Mouse (Mus musculus) heart, adult 2 months (tissue): ENCODE data around the gene Dgkg.

Experiments
- CTCF ChIP-seq: fragments of 200-600 bp; IDR thresholded peaks from 2 replicates; pipeline ENCODE4 v1.8.1; 2022; ENCODE audit warnings: antibody characterized with exemption, mild to moderate bottlenecking, moderate library complexity
- EP300 ChIP-seq: fragments of 200-500 bp; IDR thresholded peaks from 2 replicates; pipeline ENCODE4 v1.6.1; 2011; ENCODE audit warnings: low read depth, low read length, control low read depth; ENCODE audit not compliant: insufficient read depth
- POLR2A ChIP-seq: fragments of 200-500 bp; IDR thresholded peaks from 2 replicates; pipeline ENCODE4 v1.6.1; 2011; ENCODE audit warnings: mild to moderate bottlenecking, low read depth, low read length, control low read depth; ENCODE audit not compliant: insufficient read depth

DNA sequence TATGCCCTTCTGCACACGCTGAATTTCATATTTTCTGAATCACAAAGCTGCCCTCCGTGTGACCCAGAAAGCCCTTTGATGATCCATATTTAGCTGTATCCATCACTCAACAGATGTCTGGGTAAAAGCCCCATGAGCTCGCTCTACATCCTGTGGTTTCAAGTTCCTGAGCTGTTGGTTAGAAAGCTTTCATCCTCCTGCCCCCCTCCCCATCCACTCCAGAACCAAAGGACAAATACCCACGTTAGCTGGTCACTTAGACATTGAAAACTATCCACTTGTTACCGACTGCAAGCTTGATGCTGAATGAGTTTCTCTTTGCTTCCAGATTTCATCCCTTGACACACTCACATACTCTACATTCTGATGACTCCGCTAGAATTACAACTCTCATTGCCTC is 195.3 kb downstream of the Dgkg start:
- no peak for TF ChIP-seq CTCF
- TF ChIP-seq POLR2A: no peak
- no peak for TF ChIP-seq EP300
